Mouse (Mus musculus): Measurements from ENCODE around the gene Vldlr. TPM values are rescaled to one million over a fixed set of nuclear protein-coding genes. Genes with fewer than 3 reads are reported as not detected.

The Vldlr gene
- polyA plus RNA-seq, 1 experiment from 2014 or later, result 14.2 TPM

Other genes starting within 250 kb of the Vldlr start
- 0.06 and 0.28 TPM in 2 replicates for gene Kcnv2, start 106.1 kb downstream of the Vldlr start, polyA plus RNA-seq (2015; fragmentation: Nextera tagmentation; extraction: Ambion mirVana)
- 78.6 and 83.0 TPM in 2 replicates for gene Pum3, start 213.3 kb downstream of the Vldlr start, polyA plus RNA-seq (2015; fragmentation: Nextera tagmentation; extraction: Ambion mirVana)